Mouse (Mus musculus) liver, postnatal 0 days (tissue): ENCODE results near the gene Cdkl1.

Experiments
- CTCF ChIP-seq: sonication (generic); IDR thresholded peaks from 2 replicates; pipeline ENCODE4 v1.5.1; 2016; ENCODE audit warnings: antibody characterized with exemption, low read depth
- EP300 ChIP-seq: IDR thresholded peaks from 2 replicates; pipeline ENCODE4 v1.6.1; 2016; ENCODE audit warnings: antibody characterized with exemption, low read depth, mild to moderate bottlenecking

DNA sequence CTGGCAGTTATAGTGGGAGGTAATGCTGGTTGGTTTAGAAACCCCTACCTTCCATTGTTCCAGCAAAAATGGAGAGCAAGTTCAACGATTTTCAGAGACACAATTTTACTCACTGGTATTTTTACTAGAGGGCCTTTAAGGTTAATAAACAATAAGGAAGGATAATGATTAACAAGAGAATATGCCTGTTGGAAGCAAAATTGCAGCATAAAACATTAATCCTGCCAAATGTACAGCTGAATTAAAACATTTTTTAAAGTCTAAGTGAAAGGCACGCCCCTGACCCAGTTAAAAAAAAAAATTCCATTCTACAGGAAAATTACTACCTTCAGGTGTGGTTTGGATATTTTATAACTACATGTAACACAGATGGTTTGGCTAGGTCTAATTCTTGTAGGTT is 13.1 kb downstream of the Cdkl1 start:
- TF ChIP-seq CTCF (no peak), EP300 (no peak)
